Mouse (Mus musculus) thymus, adult 2 months (tissue): ENCODE results near the gene Lrrc25.

Experiments
- CTCF ChIP-seq: fragments of 200-500 bp; IDR thresholded peaks from 2 replicates; pipeline ENCODE4 v1.5.1; 2012; ENCODE audit warnings: mild to moderate bottlenecking, control low read depth, low read length, moderate library complexity, borderline replicate concordance; ENCODE audit not compliant: control insufficient read depth, poor library complexity, insufficient read depth; ENCODE audit errors: extremely low read depth
- POLR2A ChIP-seq: fragments of 200-500 bp; IDR thresholded peaks from 2 replicates; pipeline ENCODE4 v1.6.1; 2012; ENCODE audit warnings: mild to moderate bottlenecking, low read length, control low read depth, moderate library complexity; ENCODE audit not compliant: control insufficient read depth, poor library complexity, insufficient read depth; ENCODE audit errors: extremely low read depth

DNA sequence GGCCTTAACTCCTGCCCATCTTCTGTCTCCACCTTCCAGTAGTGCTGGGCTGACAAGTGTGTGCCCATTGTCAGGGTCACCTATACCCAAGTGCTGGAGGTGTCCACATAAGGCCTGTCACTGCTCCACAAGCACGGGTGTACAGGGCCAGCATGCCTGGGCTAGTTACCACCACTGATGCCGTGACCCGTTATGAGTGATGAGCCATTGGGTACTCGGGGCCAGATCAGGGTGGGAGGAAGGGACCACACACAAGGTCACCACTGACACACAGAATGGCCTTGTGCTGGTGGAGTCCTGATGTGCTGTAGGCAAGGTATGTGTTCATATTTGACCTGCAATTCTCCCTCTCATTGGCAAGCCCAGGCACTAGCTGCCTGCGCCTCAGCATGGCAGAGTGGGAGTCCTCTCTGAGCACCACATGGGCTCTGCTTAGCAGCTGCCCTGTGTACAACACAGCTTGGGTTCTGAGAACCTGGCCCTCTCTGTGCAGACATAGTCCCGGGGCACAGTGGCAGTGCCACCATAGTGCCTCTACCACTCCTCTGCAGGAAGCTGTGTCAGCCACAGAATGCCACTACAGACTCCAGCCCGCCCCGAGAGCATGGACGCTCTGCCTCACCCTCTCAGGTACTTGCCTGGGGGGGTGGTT is 31.2 kb upstream of the Lrrc25 start:
- TF ChIP-seq POLR2A: no peak
- no peak for TF ChIP-seq CTCF
